ENCODE assay signal across 7 mouse cellular contexts in the genomic region with DNA sequence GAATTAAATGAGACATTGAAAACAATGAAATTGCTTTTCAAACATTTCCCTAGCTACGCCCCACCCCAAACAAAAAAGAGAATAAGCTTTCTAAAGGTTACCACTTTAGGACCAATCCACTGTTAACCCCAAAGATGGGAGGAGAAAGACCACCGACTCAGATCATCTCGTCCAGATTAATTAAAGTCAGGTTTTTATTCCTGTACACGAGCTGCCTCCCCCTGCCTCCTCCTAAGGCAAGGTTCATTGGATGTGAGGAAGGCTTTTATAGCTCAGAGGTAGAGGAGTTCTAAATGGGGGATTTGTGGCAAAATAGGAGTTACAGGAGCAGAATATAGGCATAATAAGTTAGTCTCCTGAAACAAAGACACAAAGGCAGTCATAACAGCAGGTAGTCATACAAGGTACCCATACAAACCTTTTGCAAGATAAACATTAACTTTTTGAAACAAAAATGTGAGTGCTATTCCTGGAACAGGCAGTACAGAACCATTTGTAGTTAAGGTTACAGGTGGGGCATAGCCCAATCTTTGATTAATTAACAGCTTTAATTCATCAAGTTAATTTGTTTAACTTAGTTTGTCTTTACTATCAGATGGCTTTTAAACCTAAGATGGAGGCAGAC. TPM values are rescaled to one million over a fixed set of nuclear protein-coding genes. Genes with fewer than 3 reads are reported as not detected.
DNase-seq lines count a peak whose midpoint lies in the region; ATAC-seq lines count a peak whose summit lies in the region.

No protein-coding gene starts in this region.

- no peak for ATAC-seq in lung, embryonic 16.5 days (ENCODE audit: low read depth)
- ATAC-seq in forebrain, embryonic 14.5 days, result peak; percentile 3
- no peak for ATAC-seq in limb, embryonic 12.5 days (ENCODE audit: insufficient number of reproducible peaks, insufficient read depth, low FRiP score, low TSS enrichment, low read depth)
- 0 out of 2 replicates have a peak, but pooled peaks have one; percentile 2 for ATAC-seq in stomach, embryonic 14.5 days (ENCODE audit: insufficient number of reproducible peaks, insufficient read depth, low FRiP score, low read depth)

- no peaks in the 10 kb centered on the region for H3K36me3 ChIP-seq in lung, embryonic 16.5 days (ENCODE audit: control insufficient read depth, insufficient read depth, low read length)
- H3K36me3 ChIP-seq in forebrain, embryonic 14.5 days (ENCODE audit: control insufficient read depth, insufficient read depth, low read length), result no peaks in the 10 kb centered on the region
- H3K36me3 ChIP-seq in limb, embryonic 12.5 days, result peaks cover 5% of the 10 kb centered on the region; the same call in 1 of the 2 replicates
- H3K36me3 ChIP-seq in stomach, embryonic 14.5 days (ENCODE audit: control insufficient read depth, insufficient read depth, low read length), result no peaks in the 10 kb centered on the region

- H3K9ac ChIP-seq in lung, embryonic 16.5 days (ENCODE audit: low read length), result 0 out of 2 replicates have a peak overlapping the region, but pooled peaks have one; percentile 50
- no peak overlapping the region for H3K9ac ChIP-seq in forebrain, embryonic 14.5 days (ENCODE audit: low read length)
- no peak overlapping the region for H3K9ac ChIP-seq in limb, embryonic 12.5 days (replicated peaks)
- no peak overlapping the region for H3K9ac ChIP-seq in stomach, embryonic 14.5 days (replicated peaks; ENCODE audit: low read depth, low read length)

- WGBS in lung, embryonic 16.5 days, result 58% methylated on average over 4 of the region's 4 CpGs
- 67% methylated on average over 4 of the region's 4 CpGs for WGBS in forebrain, embryonic 14.5 days
- 56% methylated on average over 4 of the region's 4 CpGs for WGBS in limb, embryonic 12.5 days
- WGBS in stomach, embryonic 14.5 days, result 64% methylated on average over 4 of the region's 4 CpGs

- H3K4me1 ChIP-seq in lung, embryonic 16.5 days (replicated peaks; ENCODE audit: control insufficient read depth, insufficient read depth, low read length), result peaks cover 12% of the 10 kb centered on the region
- peaks cover 8% of the 10 kb centered on the region for H3K4me1 ChIP-seq in forebrain, embryonic 14.5 days (ENCODE audit: control insufficient read depth, insufficient read depth, low read length)
- peaks cover 13% of the 10 kb centered on the region; the same call in 1 of the 2 replicates for H3K4me1 ChIP-seq in limb, embryonic 12.5 days (replicated peaks)
- H3K4me1 ChIP-seq in stomach, embryonic 14.5 days (ENCODE audit: control insufficient read depth, insufficient read depth, low read length), result peaks cover 19% of the 10 kb centered on the region

- H3K4me3 ChIP-seq in lung, embryonic 16.5 days (ENCODE audit: low read length), result no peak overlapping the region; the same call in 1 of the 2 replicates
- H3K4me3 ChIP-seq in forebrain, embryonic 14.5 days (ENCODE audit: low read depth, low read length), result peak overlapping the region; percentile 71; the same call in 1 of the 2 replicates
- peak overlapping the region; percentile 60; the same call in 1 of the 2 replicates for H3K4me3 ChIP-seq in limb, embryonic 12.5 days (replicated peaks)
- H3K4me3 ChIP-seq in stomach, embryonic 14.5 days (ENCODE audit: low read depth, low read length), result no peak overlapping the region; the same call in 1 of the 2 replicates

- H3K27me3 ChIP-seq in lung, embryonic 16.5 days (ENCODE audit: control insufficient read depth, insufficient read depth, low read depth, low read length), result no peaks in the 10 kb centered on the region
- no peaks in the 10 kb centered on the region for H3K27me3 ChIP-seq in forebrain, embryonic 14.5 days (replicated peaks; ENCODE audit: control insufficient read depth, insufficient read depth, low read length)
- no peaks in the 10 kb centered on the region for H3K27me3 ChIP-seq in limb, embryonic 12.5 days
- H3K27me3 ChIP-seq in stomach, embryonic 14.5 days (ENCODE audit: control insufficient read depth, insufficient read depth, low read length), result no peaks in the 10 kb centered on the region

- H3K9me3 ChIP-seq in lung, embryonic 16.5 days (ENCODE audit: control insufficient read depth, low read length), result no peaks in the 10 kb centered on the region
- H3K9me3 ChIP-seq in forebrain, embryonic 14.5 days (replicated peaks; ENCODE audit: control insufficient read depth, low read length), result no peaks in the 10 kb centered on the region
- H3K9me3 ChIP-seq in limb, embryonic 12.5 days, result no peaks in the 10 kb centered on the region
- H3K9me3 ChIP-seq in stomach, embryonic 14.5 days (ENCODE audit: control insufficient read depth, low read depth, low read length), result no peaks in the 10 kb centered on the region

- H3K27ac ChIP-seq in lung, embryonic 16.5 days (ENCODE audit: low read length), result no peak overlapping the region; the same call in 1 of the 2 replicates
- H3K27ac ChIP-seq in forebrain, embryonic 14.5 days (ENCODE audit: low read depth, low read length), result no peak overlapping the region
- peak overlapping the region; percentile 37; the same call in 1 of the 2 replicates for H3K27ac ChIP-seq in limb, embryonic 12.5 days
- H3K27ac ChIP-seq in stomach, embryonic 14.5 days (ENCODE audit: low read length), result peak overlapping the region; percentile 66; the same call in 1 of the 2 replicates

- H3K4me2 ChIP-seq in lung, embryonic 16.5 days (ENCODE audit: low read depth, low read length), result peak overlapping the region; percentile 51
- H3K4me2 ChIP-seq in forebrain, embryonic 14.5 days (ENCODE audit: low read length), result peak overlapping the region; percentile 50
- H3K4me2 ChIP-seq in limb, embryonic 12.5 days, result peak overlapping the region; percentile 54
- H3K4me2 ChIP-seq in stomach, embryonic 14.5 days (replicated peaks; ENCODE audit: low read depth, low read length), result peak overlapping the region; percentile 42

- DNase-seq in lung, adult 18-20 months, result no peak
- DNase-seq in forebrain, embryonic 14.5 days (ENCODE audit: low spot score), result no peak
- DNase-seq in layer of hippocampus, postnatal 25 days (ENCODE audit: extremely low spot score in 1 of 2, low spot score in 1 of 2), result no peak
- DNase-seq in adrenal gland, adult 2 months, result no peak

RNA-seq across cellular contexts. Expression of a gene that starts 0.7 kb away (rescaled TPM):
- 50.0 and 63.8 TPM in 2 replicates for polyA plus RNA-seq in lung, embryonic 16.5 days (2015; fragmentation: Nextera tagmentation; extraction: Ambion mirVana)
- 66.3 and 71.1 TPM in 2 replicates for polyA plus RNA-seq in forebrain, embryonic 14.5 days (2014; fragmentation: Nextera tagmentation; extraction: Ambion mirVana)
- 67.4 and 74.0 TPM in 2 replicates for polyA plus RNA-seq in limb, embryonic 12.5 days (2016; fragmentation: Nextera tagmentation; extraction: Ambion mirVana)
- 62.5 and 69.3 TPM in 2 replicates for polyA plus RNA-seq in stomach, embryonic 14.5 days (2014; fragmentation: Nextera tagmentation; extraction: Ambion mirVana)
- 10 to 100 TPM; 77.3 to 82.8 TPM for total RNA-seq in layer of hippocampus, postnatal 25 days (2021)
- 100 to 1,000 TPM; 138 to 192 TPM for total RNA-seq in adrenal gland, adult 2 months (2021)
- polyA plus RNA-seq in adrenal gland, adult 2 months (2012; rRNA removed), result 67.4 and 80.6 TPM in 2 replicates

Comparison
In these comparisons a context has a peak if more than half of its experiments do, and no peak if none do; other contexts are left out.
1. ATAC-seq: peak in forebrain, embryonic 14.5 days (single experiment) and stomach, embryonic 14.5 days (single experiment); none in lung, embryonic 16.5 days (single experiment) and limb, embryonic 12.5 days (single experiment).
2. H3K27ac ChIP-seq: peak in limb, embryonic 12.5 days (single experiment) and stomach, embryonic 14.5 days (single experiment); none in lung, embryonic 16.5 days (single experiment) and forebrain, embryonic 14.5 days (single experiment).
3. H3K4me3 ChIP-seq: peak in forebrain, embryonic 14.5 days (single experiment) and limb, embryonic 12.5 days (single experiment); none in lung, embryonic 16.5 days (single experiment) and stomach, embryonic 14.5 days (single experiment).
4. Peak in every context shown above with its lines, with median percentiles within 50 percentile points of each other: H3K4me2 ChIP-seq.